Mouse (Mus musculus): Measurements from ENCODE around the gene Bcl6b. TPM values are rescaled to one million over a fixed set of nuclear protein-coding genes. Genes with fewer than 3 reads are reported as not detected.

The Bcl6b gene
- total RNA-seq, 1 experiment from 2014 or later = not detected

DNA sequence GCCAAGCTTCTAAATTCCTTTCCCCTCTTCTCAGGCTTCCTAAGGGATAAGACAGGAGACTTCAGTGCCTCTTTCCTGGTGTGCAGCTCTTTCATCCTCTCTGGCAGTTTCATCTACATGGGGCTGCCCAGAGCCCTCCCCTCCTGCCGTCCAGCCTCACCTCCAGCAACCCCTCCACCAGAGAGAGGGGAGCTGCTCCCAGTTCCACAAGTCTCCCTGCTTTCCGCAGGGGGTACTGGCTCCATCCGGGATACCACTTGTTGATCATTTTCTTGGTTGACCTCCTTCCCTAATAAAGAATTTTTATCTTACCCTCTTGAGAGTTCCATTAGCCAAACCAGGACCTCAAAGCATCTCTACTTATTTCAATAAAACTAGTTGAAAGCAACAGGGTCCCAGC, 13.5 kb downstream of the Bcl6b start:
- ATAC-seq (ENCODE audit: extremely low read depth, insufficient number of reproducible peaks, low FRiP score, poor library complexity, severe bottlenecking) = no peak

DNA sequence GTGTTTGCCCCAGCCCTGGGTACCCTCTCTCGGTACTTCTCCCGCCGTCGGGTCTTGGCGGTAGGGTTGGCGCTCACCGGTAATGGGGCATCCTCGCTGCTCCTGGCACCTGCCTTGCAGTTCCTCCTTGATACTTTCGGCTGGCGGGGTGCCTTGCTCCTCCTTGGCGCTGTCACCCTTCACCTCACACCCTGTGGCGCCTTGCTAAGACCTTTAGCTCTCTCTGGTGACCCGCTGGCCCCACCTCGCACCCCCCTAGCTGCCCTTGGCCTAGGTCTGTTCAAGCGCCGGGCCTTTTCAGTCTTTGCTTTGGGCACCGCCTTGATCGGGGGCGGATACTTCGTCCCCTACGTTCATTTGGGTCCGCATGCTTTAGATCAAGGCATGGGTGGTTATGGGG, 14.3 kb downstream of the Bcl6b start:
- ATAC-seq (ENCODE audit: extremely low read depth, insufficient number of reproducible peaks, low FRiP score, poor library complexity, severe bottlenecking) = no peak

DNA sequence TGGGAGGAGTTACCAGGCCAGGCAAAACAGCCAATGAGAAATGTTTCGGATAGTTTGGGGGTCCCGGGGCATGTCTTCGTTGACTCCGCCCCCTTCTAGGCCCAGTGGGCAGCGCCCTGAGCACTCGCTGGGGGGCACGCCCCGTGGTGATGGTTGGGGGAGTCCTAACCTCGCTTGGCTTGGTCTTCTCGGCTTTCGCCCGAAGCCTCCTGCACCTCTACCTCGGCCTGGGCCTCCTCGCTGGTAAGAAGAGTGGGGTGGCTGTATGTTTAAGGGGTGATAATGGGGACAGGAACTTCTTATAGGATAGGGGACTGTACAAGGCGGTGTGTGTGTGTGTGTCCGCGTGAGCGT, 14.8 kb downstream of the Bcl6b start:
- no peak for ATAC-seq (ENCODE audit: extremely low read depth, insufficient number of reproducible peaks, low FRiP score, poor library complexity, severe bottlenecking)

DNA sequence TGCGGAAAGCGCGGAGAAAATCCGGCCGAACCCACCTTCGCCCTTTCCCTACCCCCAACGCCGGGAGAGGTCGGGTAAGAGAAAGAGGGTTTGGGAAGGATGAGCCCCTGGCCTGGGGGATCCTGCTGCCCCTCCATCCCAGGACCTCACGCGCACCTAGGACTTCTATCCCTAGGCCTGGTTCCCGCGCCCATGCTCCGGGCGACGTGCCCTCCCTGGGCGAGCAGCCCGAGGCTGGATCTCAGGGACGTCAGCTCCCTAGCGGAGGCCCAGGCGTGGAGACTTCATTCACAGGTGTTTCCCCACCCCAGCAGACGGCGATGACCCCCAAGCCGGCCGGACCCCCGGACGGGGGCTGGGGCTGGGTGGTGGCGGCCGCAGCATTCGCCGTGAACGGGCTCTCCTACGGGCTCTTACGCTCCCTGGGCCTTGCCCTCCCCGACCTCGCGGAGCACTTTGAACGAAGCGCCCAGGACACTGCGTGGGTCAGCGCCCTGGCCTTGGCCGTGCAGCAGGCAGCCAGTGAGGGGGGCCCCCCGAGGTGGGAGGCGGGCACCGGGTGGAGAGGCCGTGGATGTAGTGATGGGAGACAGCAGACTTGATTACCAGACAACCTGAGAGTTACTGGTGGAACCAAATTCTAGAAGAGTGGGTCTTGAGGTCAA, 15.3 kb downstream of the Bcl6b start:
- no peak for ATAC-seq (ENCODE audit: extremely low read depth, insufficient number of reproducible peaks, low FRiP score, poor library complexity, severe bottlenecking)

DNA sequence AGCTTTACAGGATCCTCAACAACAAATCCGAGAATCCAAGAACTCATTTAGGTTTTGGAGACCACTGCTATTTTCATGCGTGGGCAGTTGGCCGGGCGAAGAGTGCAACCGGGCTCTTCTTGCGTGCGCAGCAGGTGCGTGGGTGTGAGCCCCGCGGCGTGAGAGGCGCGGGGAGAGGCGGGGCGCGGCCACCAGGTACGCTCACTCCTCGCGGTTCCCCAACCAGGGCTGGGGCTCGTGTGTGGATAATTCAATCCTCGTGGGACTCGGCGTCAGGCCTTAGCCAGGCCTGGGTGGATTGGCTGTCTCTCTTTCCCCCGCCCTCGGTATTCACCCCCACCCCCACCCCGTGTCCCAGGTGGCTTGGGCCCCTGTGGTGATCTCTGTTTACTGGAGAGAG, 15.9 kb downstream of the Bcl6b start:
- no peak for ATAC-seq (ENCODE audit: extremely low read depth, insufficient number of reproducible peaks, low FRiP score, poor library complexity, severe bottlenecking)

DNA sequence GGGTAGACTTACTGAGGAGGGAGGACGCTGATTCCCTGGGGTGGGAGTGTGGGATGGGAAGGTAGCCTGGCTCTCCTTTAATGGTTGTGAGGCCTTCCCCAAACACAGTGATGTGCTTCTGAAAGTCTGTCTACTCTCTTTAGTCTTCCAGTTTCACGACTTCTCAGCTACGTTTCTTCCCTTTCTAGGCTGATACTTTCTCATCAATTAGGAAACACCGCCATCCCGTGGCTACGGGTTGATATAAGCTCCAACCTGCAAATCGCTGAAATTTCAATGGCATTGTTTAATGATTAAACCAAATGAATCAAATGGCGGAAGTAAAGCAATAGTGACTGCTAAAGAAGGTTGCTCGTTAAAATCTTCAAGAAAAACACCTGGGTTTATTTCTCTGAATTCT, 16.7 kb downstream of the Bcl6b start:
- peak; percentile 38; the same call in 1 of the 2 replicates for ATAC-seq (ENCODE audit: extremely low read depth, insufficient number of reproducible peaks, low FRiP score, poor library complexity, severe bottlenecking)

DNA sequence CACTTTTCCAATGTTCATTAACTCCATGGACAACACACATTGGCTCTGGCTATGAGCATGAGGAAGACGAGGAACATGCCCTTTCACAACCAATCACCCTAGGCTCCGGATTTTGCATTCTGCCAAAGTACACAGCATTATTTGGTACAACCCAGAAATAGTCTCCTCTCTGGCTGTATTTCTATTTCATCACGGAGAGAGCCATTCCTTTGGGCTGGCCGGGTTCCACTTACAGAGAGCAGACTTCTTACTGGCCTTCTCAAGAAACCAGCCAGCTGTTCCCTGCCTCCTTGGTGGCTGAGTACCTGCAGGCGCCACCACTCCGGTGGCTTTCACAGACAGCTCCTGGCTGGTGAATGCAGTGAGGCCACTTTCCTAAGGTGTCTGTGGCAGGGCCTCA, 17.2 kb downstream of the Bcl6b start, which contains the start of gene Slc16a11:
Gene Slc16a11 (plus strand): TSS at position 330 of the 400 bp plus-strand sequence.
- no peak for ATAC-seq (ENCODE audit: extremely low read depth, insufficient number of reproducible peaks, low FRiP score, poor library complexity, severe bottlenecking)

DNA sequence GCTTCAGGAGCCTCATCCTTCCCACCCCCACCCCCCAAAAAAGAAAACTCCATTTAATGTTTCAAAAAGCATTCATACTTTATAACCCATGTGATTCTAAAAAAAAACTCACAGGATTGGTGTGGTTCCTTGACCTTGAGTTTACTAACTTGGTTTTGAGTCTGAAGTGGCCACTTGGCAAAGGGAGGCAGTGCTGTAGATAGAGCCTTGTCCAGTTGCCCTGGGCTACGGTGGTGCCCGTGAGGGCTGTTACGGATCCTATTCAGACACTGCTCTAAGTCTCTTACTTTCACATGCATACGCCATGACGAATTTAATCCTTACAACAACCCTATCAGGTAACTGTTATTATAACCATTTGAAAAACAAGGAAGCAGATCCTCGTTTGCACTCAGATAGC, 17.6 kb downstream of the Bcl6b start:
- no peak for ATAC-seq (ENCODE audit: extremely low read depth, insufficient number of reproducible peaks, low FRiP score, poor library complexity, severe bottlenecking)

DNA sequence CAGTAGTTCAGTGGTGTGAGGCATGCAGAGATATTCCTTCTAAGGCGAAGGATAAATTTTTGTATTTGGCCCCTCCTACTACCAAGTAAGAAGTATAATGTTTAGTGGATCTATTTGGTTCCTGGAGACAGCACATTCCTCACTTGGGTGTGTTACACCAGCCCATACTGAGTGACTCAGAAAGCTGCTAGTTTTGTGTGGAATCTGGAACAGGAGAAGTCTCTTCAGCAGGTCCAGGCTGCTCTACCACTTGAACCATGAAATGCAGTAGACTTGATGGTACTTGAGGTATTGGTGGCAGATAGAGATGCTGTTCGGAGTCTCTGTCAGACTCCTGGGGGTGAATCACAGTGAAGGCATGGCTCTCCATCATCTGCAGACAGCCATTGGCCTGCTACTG, 18.9 kb downstream of the Bcl6b start:
- ATAC-seq (ENCODE audit: extremely low read depth, insufficient number of reproducible peaks, low FRiP score, poor library complexity, severe bottlenecking) = no peak

DNA sequence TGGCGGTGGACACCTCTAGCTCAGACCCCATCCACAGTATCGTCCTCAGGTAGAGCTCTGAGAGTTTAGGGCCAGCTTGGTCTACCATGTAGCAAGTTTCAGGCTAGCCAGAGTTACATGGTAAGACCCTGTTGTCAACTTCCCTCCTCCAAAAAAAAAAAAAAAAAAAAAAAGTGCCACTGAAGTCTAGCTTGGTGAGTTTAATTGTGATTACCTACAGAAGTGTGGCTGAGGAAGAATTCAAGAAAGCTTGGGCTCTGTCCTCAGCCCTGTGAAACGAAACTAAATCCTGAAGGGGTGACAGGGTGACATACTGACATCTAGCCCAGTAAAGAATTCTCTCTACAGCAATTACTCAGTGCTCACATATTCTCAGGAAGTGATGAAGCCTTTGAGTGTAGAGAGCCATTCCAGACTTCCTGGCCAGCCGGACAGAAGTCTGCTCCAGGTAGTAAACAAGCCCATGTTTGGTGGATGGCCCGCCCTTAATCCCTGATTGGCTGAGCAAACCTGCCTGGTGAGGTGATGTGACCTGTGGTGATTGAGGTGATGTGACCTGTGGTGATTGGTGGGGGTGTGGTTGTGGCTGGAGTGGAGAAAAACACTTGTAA, 20.7 kb downstream of the Bcl6b start:
- ATAC-seq (ENCODE audit: extremely low read depth, insufficient number of reproducible peaks, low FRiP score, poor library complexity, severe bottlenecking) = no peak

DNA sequence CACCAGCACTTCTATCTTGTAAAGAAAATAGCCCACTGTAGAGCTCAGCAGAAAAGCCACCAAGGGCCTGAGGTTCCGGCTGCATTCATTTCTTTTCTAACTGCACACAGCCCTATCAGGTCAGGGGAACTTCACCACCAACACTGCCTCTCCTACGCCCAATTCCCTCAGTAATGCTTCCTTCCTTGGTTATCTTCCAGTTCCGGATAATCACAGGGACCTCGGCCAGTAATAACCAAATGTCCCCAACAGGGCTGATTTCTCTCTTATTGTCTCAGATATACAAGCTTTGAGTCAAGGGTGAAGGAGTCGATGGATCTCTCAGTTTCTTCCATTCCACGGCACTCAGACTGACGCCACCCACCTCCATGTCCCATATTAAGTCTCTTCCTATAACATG, 22.3 kb downstream of the Bcl6b start:
- no peak for ATAC-seq (ENCODE audit: extremely low read depth, insufficient number of reproducible peaks, low FRiP score, poor library complexity, severe bottlenecking)

DNA sequence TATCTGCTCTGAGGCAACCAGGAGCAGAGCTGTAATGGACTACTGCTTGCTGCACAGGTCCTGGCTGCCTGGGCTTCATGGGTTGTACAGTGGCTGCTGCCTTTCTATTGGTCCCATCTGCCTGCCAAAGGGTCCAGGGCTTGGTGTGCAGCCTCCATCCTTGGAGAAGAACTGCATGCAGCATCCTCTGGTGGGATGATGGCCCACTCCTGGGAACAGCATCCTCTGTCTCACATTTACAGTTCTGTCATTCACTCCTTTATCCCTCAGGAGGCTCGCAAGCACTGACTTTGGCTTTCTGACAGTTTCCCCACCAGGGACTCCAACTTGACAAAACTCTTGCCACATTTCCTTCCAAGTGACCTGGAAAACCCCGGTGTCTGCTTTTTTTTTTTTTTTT, 22.8 kb downstream of the Bcl6b start:
- ATAC-seq (ENCODE audit: extremely low read depth, insufficient number of reproducible peaks, low FRiP score, poor library complexity, severe bottlenecking) = no peak

DNA sequence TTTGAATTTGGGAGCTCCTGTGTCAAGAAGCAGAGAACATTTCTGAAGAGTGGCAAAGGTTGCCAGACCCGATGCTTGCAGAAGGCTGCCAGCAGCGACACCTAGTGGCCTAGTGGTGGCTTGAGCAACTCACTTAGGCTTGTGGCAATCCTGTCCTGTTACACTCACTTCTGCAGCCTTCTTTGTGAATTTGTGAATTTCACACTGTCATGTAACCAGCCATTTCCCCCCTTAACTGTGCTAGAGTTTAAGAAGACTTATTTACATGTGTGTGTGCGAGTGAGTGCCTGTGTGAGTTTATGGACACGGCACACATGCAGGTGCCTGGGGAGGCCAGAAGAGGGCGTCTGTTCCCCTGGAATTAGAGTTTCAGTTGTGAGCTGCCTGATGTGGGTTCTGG, 27.9 kb downstream of the Bcl6b start:
- ATAC-seq (ENCODE audit: extremely low read depth, insufficient number of reproducible peaks, low FRiP score, poor library complexity, severe bottlenecking) = peak; percentile 68

DNA sequence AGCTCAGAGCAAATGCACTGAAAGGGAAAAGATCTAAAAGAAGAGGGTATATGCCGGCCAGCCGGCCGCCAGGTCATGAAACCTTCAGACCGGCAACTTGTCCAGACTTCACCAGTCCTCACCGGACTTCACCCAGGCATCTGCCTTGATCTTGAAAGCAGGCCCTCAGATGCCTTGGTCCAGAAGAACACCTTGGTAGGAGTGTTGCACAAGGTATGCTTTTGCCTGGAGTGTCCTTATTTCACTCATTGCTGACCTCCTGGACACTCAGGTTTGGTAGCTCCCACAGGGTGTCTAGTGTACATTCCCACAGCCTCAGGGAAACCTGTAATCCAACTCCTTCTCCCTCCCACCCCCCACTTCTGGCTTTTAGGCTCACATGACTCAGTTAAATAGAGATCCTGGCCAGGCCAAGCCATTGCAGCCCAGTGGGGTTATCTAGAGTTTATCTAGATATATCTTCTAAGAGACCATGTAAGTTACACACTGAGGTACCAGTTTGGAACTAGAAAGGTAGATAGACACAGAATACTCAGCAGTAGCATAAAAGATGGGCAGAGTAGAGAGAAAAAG, 29.5 kb downstream of the Bcl6b start:
- no peak for ATAC-seq (ENCODE audit: extremely low read depth, insufficient number of reproducible peaks, low FRiP score, poor library complexity, severe bottlenecking)

DNA sequence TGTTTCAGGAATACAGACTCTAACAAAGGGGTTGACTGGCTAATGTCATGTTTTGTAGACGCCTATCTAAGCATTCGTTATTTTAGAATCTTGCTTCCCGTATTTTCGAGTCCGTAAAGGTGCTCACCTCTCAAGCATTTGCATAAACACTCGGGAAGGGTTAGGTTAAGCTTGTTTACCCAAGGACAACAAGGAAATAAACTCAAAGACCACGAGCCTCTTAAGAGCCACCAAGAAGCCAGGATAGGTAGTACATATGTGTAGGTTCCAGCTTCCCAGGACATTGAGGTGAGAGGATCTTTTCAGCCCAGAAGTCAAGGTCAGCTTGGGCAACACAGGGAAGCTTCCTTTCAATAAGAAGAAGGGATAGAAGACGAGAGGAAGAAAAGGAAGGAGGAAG, 30.5 kb downstream of the Bcl6b start:
- ATAC-seq (ENCODE audit: extremely low read depth, insufficient number of reproducible peaks, low FRiP score, poor library complexity, severe bottlenecking) = no peak

DNA sequence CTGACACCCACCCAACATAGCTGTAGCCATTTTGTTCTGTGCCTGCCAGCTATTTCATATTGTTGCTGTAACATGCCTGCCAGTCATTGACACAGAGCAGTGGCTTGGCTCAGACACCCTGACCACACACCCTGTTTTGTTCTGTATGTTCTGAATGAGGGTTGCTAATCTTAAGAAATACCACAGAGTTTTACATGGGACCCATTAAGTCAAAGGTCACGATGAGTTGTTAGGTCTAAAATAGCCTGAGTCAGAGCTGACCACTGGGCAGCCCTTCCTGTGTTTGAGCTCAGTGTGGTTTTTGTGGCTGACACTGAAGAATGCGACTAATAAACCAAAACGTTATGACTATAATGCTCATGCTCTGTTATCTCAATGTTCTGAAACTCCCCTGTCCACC, 31.3 kb downstream of the Bcl6b start:
- no peak for ATAC-seq (ENCODE audit: extremely low read depth, insufficient number of reproducible peaks, low FRiP score, poor library complexity, severe bottlenecking)

DNA sequence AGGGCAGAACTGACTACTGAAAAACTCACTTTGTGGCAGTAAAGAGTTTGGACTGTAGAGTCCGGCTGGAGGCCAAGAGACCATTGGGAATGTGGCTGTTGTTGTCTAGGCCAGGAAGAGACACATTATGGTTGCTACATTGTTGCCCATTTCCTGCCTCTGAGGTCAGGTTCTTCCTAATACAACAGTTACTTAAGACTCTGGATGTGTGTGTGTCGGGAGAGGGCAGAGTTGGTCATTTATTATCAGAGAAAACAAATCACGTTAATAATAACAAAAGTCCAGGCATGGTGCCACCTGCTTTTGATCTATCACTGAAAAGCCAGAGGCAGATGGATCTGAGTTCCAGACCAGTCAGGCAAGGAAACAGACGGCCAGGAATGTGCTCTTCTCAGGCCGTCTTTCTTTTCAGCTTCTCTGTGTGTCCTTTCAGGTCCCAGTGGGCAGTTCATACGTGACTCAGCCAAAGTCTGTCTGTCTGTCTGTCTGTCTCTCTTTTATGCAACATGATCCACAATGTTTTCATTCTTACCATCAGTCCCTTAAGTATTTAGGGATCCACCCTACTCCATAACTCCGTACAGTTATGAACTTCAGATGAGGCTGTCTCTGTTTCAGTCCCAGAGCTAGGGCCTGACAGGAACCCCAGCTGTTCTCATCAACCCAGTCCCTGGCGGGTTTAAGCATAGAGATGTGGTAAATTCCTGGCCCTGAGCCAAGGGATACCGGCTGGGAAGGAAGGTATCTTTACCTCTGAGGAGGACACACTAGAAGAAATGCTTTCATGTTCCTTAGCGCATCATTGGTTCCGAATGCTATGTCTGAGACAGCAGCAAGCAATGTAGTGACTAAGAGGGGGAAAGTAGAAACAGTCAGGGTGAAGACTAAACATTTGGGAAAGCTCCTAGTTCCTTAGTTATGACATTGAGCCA, 36.0 kb downstream of the Bcl6b start:
- no peak for ATAC-seq (ENCODE audit: extremely low read depth, insufficient number of reproducible peaks, low FRiP score, poor library complexity, severe bottlenecking)

DNA sequence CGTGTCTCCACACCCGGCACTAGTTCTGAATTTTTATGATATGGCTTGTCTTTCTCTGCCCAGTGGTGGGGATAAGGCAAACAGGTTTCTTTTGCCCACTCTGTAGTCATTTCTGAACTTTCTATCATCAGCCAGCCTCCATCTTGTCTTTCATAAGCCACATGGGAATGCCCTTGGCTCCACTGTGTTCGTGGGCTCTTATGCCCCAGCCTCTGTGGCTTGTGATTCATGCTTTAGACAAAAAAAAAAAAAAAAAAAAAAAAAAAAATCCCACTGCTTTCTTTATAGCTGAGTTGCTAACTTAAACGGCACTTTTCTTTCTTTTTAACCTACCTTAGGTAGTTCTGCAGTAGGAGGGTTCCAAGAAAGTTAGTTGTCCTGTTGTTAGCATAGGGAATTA, 37.4 kb downstream of the Bcl6b start:
- no peak for ATAC-seq (ENCODE audit: extremely low read depth, insufficient number of reproducible peaks, low FRiP score, poor library complexity, severe bottlenecking)

DNA sequence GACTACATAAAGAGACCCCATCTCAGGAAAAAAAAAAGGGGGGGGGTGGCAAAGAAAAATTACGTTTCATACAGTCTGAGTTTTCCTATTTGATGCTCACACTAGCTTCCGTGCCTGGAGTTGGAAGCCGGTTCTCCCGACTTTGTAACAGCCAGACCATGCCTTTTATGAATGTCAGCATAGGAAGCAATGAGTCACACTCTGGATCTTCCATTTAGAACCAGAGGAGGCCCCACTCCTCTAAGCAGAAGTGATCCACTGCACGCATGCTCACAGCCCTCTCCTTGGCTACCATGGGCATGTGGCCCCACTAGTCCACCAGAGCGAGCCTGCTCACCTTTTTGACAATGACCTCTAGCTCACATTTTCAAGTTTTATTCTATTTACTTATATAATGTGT, 38.4 kb downstream of the Bcl6b start:
- no peak for ATAC-seq (ENCODE audit: extremely low read depth, insufficient number of reproducible peaks, low FRiP score, poor library complexity, severe bottlenecking)
